Mouse (Mus musculus) spleen, adult 2 months (tissue): ENCODE data around the gene 4930558K02Rik.

ENCODE experiments used
- CTCF ChIP-seq: fragments of 200-500 bp; IDR thresholded peaks from 2 replicates; pipeline ENCODE4 v1.5.1; 2011; ENCODE audit warnings: mild to moderate bottlenecking, inconsistent platforms; ENCODE audit not compliant: insufficient read depth, insufficient read length, insufficient replicate concordance; ENCODE audit errors: extremely low read depth
- POLR2A ChIP-seq: fragments of 200-500 bp; IDR thresholded peaks from 2 replicates; pipeline ENCODE4 v1.6.1; 2011; ENCODE audit warnings: low read depth, low read length, inconsistent platforms

DNA sequence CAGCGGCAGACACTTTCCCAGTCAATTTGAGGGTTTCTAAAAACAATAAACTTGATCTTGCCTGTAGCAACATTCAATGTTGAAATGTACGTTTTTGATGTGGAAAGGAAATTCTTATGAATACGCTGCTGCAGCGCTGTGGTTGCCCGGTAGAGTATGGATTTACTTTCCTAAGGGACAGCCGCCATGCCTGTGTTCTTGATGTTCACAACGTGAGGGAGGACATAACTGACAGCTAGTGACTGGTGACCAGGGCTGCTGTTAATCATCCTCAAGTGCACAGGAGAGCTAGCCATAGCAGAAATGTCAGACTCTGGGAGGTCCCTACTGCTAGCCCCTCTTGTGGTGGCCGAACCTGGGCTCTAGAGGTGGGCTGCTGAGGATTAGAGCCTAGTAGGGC lies 29.6 kb upstream of the 4930558K02Rik start:
- TF ChIP-seq CTCF, result no peak
- no peak for TF ChIP-seq POLR2A
